Mouse (Mus musculus): ENCODE data around the gene Mrpl52. TPM values are rescaled to one million over a fixed set of nuclear protein-coding genes. Genes with fewer than 3 reads are reported as not detected.

Mrpl52 gene
- 273 and 275 TPM in 2 replicates for polyA plus RNA-seq (2015; fragmentation: Nextera tagmentation; extraction: Ambion mirVana)

DNA sequence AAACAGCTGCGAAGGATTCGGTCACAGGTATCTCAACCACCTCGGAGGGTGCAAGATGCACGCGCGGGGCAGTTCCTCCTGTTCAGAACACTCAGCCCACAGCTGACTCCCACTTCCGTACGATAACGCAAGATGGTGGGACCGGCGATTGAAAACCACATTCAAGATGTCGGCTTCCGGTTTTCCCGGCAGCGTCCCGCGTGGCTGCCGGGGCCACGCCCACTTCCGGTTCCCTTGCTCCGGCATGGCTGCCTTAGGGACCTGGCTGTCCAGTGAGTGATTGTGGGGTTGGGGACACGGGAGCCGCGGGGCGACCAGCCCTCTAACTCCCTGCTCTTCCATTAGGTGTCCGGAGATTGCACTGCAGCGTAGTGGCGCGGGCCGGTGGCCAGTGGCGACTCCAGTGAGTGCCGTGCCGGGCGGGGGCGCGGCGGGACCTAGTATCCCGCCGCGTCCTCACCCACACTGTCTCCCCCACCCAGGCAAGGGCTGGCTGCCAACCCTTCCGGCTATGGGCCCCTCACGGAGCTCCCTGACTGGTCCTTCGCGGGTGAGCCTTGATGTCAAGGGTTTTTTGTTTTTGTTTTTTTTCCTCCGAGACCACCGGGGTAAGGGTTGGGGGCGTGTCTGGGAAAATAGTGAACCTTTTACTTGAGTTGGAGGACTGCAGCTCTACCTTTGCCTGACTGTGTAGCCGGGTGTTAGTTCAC, at the start of gene Mrpl52:
Mrpl52 (plus strand) TSS at position 221 of the 710 bp plus-strand sequence.
- WGBS = under 1% methylated on average over 48 of the region's 48 CpGs

DNA sequence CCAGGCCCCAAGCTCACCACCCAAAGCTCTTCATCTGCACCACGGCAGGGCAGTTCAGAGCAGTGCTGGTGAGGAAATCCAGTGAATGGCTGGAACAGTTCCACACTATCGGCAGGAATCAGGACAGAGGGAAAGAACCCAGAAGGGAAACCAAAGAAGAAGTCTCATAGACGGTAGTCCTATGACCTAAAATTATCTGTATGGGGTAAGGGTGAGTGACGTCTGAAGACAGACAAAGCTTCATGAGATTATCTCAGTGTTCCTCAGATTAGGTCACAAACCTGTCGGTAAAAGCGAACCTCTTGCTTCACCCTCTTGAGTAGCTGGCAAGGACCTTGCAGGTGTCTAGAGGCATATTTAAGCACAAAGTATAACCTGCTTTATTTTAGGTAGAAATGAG, 49.5 kb upstream of the Mrpl52 start:
- H3K27ac ChIP-seq = no peak overlapping the region
- H3K36me3 ChIP-seq = no peaks in the 10 kb centered on the region
- H3K27me3 ChIP-seq (replicated peaks) = no peaks in the 10 kb centered on the region
- H3K4me1 ChIP-seq = 0 out of 2 replicates have a peak, but pooled peaks cover 4% of the 10 kb centered on the region
- no peak overlapping the region for H3K4me3 ChIP-seq (replicated peaks)
- no peak for ATAC-seq (ENCODE audit: insufficient read depth, low FRiP score, low read depth)
- no peak overlapping the region for H3K9ac ChIP-seq
- no peak overlapping the region for H3K4me2 ChIP-seq
- WGBS = 81% methylated on average over 6 of the region's 6 CpGs
- no peaks in the 10 kb centered on the region for H3K9me3 ChIP-seq

More for the DNA sequence above, at the start of gene Mrpl52:
- H3K4me3 ChIP-seq (replicated peaks) = peak within 1 kb of the TSS; percentile 96
- H3K36me3 ChIP-seq = no peaks in the 10 kb centered on the region
- H3K4me2 ChIP-seq = peak within 1 kb of the TSS; percentile 60
- H3K9ac ChIP-seq = peak within 1 kb of the TSS; percentile 82
- peak; percentile 61 for ATAC-seq (ENCODE audit: insufficient read depth, low FRiP score, low read depth)
- H3K27ac ChIP-seq = peak within 1 kb of the TSS; percentile 87
- peaks cover 18% of the 10 kb centered on the region for H3K4me1 ChIP-seq
- no peaks in the 10 kb centered on the region for H3K27me3 ChIP-seq (replicated peaks)
- H3K9me3 ChIP-seq = no peaks in the 10 kb centered on the region

DNA sequence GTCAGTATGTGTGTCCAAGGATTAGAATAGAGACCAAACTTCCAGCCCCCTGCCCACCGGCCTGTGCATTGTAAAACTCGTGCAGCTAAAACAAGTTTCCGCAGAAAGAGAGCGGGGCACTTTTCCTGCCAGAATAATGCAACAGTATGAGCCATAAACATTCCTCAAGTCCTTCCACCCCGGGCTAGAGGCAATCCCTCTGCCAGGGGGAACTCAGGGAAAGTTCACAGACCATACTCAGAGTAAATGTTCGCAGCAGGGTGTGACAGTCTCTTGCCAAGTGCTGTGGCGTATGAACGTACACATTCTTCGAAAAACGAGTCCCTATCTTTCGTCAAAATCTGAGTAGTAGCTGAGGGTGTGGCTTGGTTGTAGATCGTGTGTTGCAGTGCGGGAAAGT, 47.1 kb upstream of the Mrpl52 start:
- 51% methylated on average over 13 of the region's 13 CpGs for WGBS
- H3K27ac ChIP-seq = no peak overlapping the region
- no peaks in the 10 kb centered on the region for H3K27me3 ChIP-seq (replicated peaks)
- no peaks in the 10 kb centered on the region for H3K9me3 ChIP-seq
- ATAC-seq (ENCODE audit: insufficient read depth, low FRiP score, low read depth) = no peak
- H3K36me3 ChIP-seq = no peaks in the 10 kb centered on the region
- peaks cover 11% of the 10 kb centered on the region; the same call in 1 of the 2 replicates for H3K4me1 ChIP-seq
- H3K4me2 ChIP-seq = no peak overlapping the region
- H3K4me3 ChIP-seq (replicated peaks) = no peak overlapping the region
- no peak overlapping the region for H3K9ac ChIP-seq

DNA sequence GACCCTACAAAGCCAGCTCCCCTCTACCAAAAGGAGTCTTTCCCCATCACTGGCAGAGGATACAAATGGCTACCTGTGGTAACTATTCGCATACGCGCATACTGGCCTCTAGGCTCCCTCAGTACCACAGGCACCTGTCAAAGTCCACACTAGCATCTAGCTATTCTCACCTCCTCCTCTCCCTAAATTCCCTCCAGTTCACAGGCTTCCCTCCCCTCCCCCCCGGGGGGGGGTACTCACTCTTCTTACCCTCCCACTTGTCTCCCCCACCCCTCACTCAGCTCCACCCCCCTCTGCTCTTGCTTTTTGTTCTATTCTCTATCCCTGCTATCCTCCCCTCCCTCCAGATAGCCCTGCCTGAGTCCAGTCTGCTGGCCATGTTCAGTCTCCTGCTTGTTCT, 46.1 kb upstream of the Mrpl52 start:
- no peak overlapping the region for H3K4me2 ChIP-seq
- H3K27ac ChIP-seq = no peak overlapping the region
- peaks cover 11% of the 10 kb centered on the region; the same call in 1 of the 2 replicates for H3K4me1 ChIP-seq
- H3K4me3 ChIP-seq (replicated peaks) = no peak overlapping the region
- 72% methylated on average over 4 of the region's 4 CpGs for WGBS
- H3K9me3 ChIP-seq = no peaks in the 10 kb centered on the region
- H3K27me3 ChIP-seq (replicated peaks) = no peaks in the 10 kb centered on the region
- no peak for ATAC-seq (ENCODE audit: insufficient read depth, low FRiP score, low read depth)
- H3K9ac ChIP-seq = no peak overlapping the region
- no peaks in the 10 kb centered on the region for H3K36me3 ChIP-seq

DNA sequence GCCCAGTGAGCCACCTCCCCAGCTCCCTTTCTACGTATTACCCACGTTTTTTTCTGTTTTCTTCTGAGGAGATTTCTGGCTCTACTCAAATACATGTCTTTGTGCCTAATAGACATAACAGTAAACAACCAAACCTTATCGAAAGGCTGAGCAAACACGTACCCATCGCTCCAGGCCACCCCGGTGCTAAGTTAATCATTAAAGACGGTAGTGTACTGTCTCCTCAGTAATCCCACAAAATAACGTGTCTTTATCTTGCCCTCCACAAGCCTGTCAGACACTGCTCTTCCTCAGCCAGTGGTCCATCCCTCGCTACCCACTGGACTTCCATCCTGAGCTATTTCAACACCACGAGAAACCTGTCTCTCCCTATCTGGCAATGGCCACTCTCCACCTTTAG, 44.9 kb upstream of the Mrpl52 start:
- Histone ChIP-seq H3K27me3 (replicated peaks) (no peaks in the 10 kb centered on the region), H3K9ac (no peak overlapping the region), H3K4me1 (peaks cover 11% of the 10 kb centered on the region; the same call in 1 of the 2 replicates), H3K9me3 (no peaks in the 10 kb centered on the region), H3K36me3 (no peaks in the 10 kb centered on the region), H3K4me3 (replicated peaks) (no peak overlapping the region), H3K4me2 (0 out of 2 replicates have a peak overlapping the region, but pooled peaks have one; percentile 2), H3K27ac (0 out of 2 replicates have a peak overlapping the region, but pooled peaks have one; percentile 26)
- WGBS = 53% methylated on average over 10 of the region's 10 CpGs
- 0 out of 2 replicates have a peak, but pooled peaks have one; percentile 35 for ATAC-seq (ENCODE audit: insufficient read depth, low FRiP score, low read depth)

DNA sequence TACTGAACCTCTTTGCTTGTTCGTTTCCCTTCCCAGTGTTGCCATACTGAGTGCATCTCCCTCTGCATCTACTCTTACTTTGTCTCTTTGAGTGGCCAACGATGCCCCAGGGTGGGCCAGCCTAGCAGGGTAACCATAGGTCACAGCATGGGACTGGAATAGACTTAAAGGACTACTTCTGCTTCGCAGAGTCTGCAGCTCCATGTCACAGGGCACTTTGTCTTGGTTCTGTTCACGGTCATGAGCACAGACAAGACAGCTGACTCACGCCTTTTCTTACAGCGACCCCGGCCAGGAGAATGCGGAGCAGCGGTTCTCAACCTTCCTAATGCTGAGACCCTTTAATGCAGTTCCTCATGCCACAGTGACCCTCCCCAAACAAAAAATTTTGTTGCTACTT, 44.1 kb upstream of the Mrpl52 start:
- no peak overlapping the region for H3K4me3 ChIP-seq (replicated peaks)
- no peak for ATAC-seq (ENCODE audit: insufficient read depth, low FRiP score, low read depth)
- WGBS = 80% methylated on average over 9 of the region's 9 CpGs
- peaks cover 11% of the 10 kb centered on the region; the same call in 1 of the 2 replicates for H3K4me1 ChIP-seq
- no peak overlapping the region for H3K4me2 ChIP-seq
- H3K27me3 ChIP-seq (replicated peaks) = no peaks in the 10 kb centered on the region
- no peaks in the 10 kb centered on the region for H3K36me3 ChIP-seq
- peak overlapping the region; percentile 54; the same call in 1 of the 2 replicates for H3K27ac ChIP-seq
- no peaks in the 10 kb centered on the region for H3K9me3 ChIP-seq
- H3K9ac ChIP-seq = no peak overlapping the region

DNA sequence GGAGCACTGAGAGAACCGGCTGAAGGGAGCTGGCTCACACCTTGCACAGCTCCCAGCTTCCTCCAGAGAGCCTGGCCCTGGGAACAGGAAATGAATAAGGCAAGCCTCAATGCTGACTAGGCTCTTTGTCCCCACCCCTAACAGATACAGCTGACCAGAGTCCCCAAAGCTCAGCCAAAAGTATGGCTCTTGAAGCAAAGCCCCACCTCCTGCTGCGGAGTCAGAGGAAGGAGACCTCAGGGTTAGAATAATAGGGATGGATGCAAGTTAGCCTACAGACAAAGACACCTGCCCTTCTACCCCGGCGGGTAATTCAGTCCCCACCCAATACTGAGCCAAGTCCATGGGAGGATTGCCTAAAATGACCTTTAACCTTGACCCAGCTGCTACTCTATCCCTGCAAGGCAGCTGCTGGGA, 43.3 kb upstream of the Mrpl52 start:
- peaks cover 11% of the 10 kb centered on the region; the same call in 1 of the 2 replicates for H3K4me1 ChIP-seq
- no peak overlapping the region for H3K4me2 ChIP-seq
- no peaks in the 10 kb centered on the region for H3K27me3 ChIP-seq (replicated peaks)
- no peak overlapping the region for H3K4me3 ChIP-seq (replicated peaks)
- H3K9ac ChIP-seq = no peak overlapping the region
- WGBS = 46% methylated on average over 4 of the region's 4 CpGs
- no peaks in the 10 kb centered on the region for H3K9me3 ChIP-seq
- H3K27ac ChIP-seq = peak overlapping the region; percentile 54; the same call in 1 of the 2 replicates
- ATAC-seq (ENCODE audit: insufficient read depth, low FRiP score, low read depth) = peak; percentile 61
- H3K36me3 ChIP-seq = no peaks in the 10 kb centered on the region

DNA sequence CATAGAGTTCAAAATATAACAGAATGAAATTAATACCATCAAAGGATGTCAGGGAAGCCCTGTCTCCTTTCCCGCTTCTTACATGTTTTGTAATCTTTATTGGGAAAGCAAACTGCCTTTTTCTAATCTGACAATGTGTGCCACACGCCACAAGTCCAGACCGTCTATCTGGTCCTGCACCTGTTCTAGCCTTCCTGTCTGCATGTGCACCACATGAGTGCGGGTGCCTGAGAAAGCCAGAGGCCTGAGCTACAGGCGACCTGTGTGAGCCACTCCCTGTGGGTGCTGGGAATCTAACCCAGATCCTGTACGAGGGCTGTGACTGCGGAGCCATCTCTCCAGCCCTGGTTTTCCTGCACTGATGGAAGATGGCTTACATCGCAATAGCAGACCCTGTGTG, 42.3 kb upstream of the Mrpl52 start:
- Histone ChIP-seq H3K4me2 (no peak overlapping the region), H3K27me3 (replicated peaks) (no peaks in the 10 kb centered on the region), H3K4me1 (peaks cover 11% of the 10 kb centered on the region; the same call in 1 of the 2 replicates), H3K4me3 (replicated peaks) (no peak overlapping the region), H3K27ac (no peak overlapping the region), H3K9ac (no peak overlapping the region), H3K36me3 (no peaks in the 10 kb centered on the region), H3K9me3 (no peaks in the 10 kb centered on the region)
- WGBS = 78% methylated on average over 8 of the region's 8 CpGs
- ATAC-seq (ENCODE audit: insufficient read depth, low FRiP score, low read depth) = no peak

DNA sequence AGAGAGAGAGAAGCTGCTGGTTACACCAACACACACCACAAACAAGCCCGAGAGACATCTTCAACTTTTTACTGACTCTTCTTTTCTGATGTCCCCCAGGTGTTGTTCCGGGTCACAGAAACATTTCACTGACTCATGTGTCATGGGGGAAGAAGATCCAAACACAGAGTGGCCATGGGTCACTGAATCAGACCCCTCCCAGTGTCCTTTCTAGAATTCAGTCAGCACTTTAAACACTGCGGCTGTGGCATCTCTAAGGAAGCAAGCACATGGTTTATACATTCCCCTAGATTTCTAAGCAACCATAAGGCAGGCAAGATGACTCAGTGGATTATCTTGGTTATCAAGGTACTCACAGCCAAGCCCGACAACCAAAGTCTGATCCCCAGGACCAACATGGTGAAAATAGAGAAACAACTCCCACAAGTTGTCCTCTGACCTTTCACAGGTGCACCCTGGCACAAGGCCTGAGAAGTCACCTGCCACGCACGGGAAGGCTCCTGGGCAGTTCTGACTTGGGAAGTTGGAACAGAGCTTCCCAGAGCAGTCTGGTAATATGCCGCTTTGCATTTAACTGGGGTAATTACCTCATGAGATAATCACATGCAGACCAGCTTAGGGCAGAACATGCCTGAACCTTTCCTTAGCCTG, 40.6 kb upstream of the Mrpl52 start:
- ATAC-seq (ENCODE audit: insufficient read depth, low FRiP score, low read depth) = no peak
- Histone ChIP-seq H3K4me1 (peaks cover 8% of the 10 kb centered on the region; the same call in 1 of the 2 replicates), H3K4me3 (replicated peaks) (no peak overlapping the region), H3K4me2 (no peak overlapping the region), H3K27ac (no peak overlapping the region), H3K36me3 (no peaks in the 10 kb centered on the region), H3K27me3 (replicated peaks) (no peaks in the 10 kb centered on the region), H3K9me3 (no peaks in the 10 kb centered on the region), H3K9ac (no peak overlapping the region)
- WGBS = 81% methylated on average over 7 of the region's 7 CpGs

DNA sequence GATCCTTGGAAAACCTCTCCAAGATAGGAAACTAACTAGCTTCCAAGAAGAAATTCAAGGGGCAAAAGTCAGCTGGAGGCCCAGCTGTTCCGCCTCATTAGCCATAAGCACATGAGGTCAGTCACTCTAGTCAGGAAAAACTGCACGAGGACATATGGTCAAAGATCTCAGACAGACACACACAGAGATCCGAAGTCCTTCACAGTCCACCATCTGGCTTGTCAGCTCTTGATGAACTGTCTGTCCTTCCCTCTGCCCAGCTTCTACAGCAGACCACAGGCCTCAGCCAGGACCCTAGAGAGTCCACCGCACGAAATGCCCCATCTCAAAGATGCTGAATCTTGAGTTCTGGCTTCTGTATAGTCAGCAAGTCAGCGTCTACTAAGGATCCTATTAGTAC, 39.2 kb upstream of the Mrpl52 start:
- WGBS = 69% methylated on average over 6 of the region's 6 CpGs
- H3K9ac ChIP-seq = no peak overlapping the region

DNA sequence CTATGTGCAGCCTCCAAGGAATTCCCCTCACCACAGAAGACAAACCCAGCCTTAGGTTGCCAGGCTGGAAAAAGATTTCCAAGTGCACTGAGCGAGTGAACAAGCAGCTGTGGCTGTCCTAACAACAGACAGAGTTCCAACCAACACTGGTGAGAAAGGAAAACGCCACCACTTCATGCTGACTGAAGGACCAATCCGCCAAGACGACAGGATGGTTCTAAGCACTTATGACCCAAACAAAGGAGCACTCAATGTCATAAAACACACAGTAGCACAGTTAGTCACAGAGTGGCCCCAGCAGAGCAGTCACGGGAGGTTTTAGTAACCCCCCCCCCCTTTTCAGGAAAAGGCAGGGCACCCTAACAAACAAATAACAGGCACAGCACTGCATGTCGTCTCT, 35.9 kb upstream of the Mrpl52 start:
- H3K27me3 ChIP-seq (replicated peaks) = no peaks in the 10 kb centered on the region
- H3K4me2 ChIP-seq = no peak overlapping the region
- H3K4me3 ChIP-seq (replicated peaks) = no peak overlapping the region
- no peak overlapping the region for H3K27ac ChIP-seq
- no peak overlapping the region for H3K9ac ChIP-seq
- no peaks in the 10 kb centered on the region for H3K4me1 ChIP-seq
- WGBS = 52% methylated on average over 6 of the region's 6 CpGs
- no peaks in the 10 kb centered on the region for H3K36me3 ChIP-seq
- H3K9me3 ChIP-seq = no peaks in the 10 kb centered on the region
- no peak for ATAC-seq (ENCODE audit: insufficient read depth, low FRiP score, low read depth)

More for the DNA sequence above, 39.2 kb upstream of the Mrpl52 start:
- Histone ChIP-seq H3K27me3 (replicated peaks) (no peaks in the 10 kb centered on the region), H3K4me2 (no peak overlapping the region), H3K27ac (no peak overlapping the region), H3K4me1 (peaks cover 8% of the 10 kb centered on the region; the same call in 1 of the 2 replicates), H3K4me3 (replicated peaks) (no peak overlapping the region), H3K36me3 (no peaks in the 10 kb centered on the region), H3K9me3 (no peaks in the 10 kb centered on the region)
- ATAC-seq (ENCODE audit: insufficient read depth, low FRiP score, low read depth) = no peak

DNA sequence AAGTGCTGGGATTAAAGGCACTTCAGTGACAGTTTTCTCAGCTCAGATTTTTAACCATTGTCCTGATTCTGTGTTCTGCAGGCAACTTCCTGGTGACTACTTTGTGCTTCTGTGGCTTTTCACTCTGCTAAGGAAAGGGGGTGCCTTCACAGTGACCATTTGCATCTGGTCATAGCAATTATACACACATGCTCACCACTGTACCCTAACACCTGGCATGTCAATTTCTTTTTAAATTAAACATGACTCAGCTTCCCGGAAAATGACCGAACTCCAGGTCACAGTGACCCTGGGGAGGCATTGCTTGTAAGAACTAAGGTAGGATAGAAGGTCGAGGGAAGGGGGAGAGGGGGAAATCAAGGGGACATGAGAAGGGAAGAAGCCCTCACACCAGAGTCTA, 32.9 kb upstream of the Mrpl52 start:
- Histone ChIP-seq H3K9me3 (no peaks in the 10 kb centered on the region), H3K36me3 (no peaks in the 10 kb centered on the region), H3K4me2 (no peak overlapping the region), H3K27ac (no peak overlapping the region), H3K9ac (no peak overlapping the region), H3K4me3 (replicated peaks) (no peak overlapping the region), H3K27me3 (replicated peaks) (no peaks in the 10 kb centered on the region), H3K4me1 (no peaks in the 10 kb centered on the region)
- WGBS = 68% methylated on average over 3 of the region's 3 CpGs
- ATAC-seq (ENCODE audit: insufficient read depth, low FRiP score, low read depth) = no peak
